Mouse (Mus musculus) embryonic facial prominence, embryonic 14.5 days (tissue): ENCODE data around the gene Kcnh3. TPM values are rescaled to one million over a fixed set of nuclear protein-coding genes. Genes with fewer than 3 reads are reported as not detected.

Experiments
- ATAC-seq: fragments of 200-750 bp; cut with Nextera tagmentation; 2 replicates; pipeline ENCODE4 v1.8.0; 2017; ENCODE audit warnings: low read depth, moderate number of reproducible peaks, moderate TSS enrichment
- DNase-seq: peaks from one replicate; pipeline ENCODE4 v3.0.0-alpha.2; 2015; ENCODE audit warnings: low spot score
- H3K27ac ChIP-seq: fragments of 300-500 bp; sonication (generic); replicated peaks from 2 replicates; pipeline ENCODE4 v1.5.1; 2014; ENCODE audit warnings: low read depth, mild to moderate bottlenecking, low read length, moderate library complexity
- H3K27me3 ChIP-seq: fragments of 300-500 bp; sonication (generic); replicated peaks from 2 replicates; pipeline ENCODE4 v1.6.1; 2014; ENCODE audit warnings: low read length; ENCODE audit not compliant: control insufficient read depth, insufficient read depth
- H3K36me3 ChIP-seq: fragments of 300-500 bp; sonication (generic); 2 replicates; pipeline ENCODE4 v1.6.1; 2014; ENCODE audit warnings: low read length, mixed read lengths; ENCODE audit not compliant: control insufficient read depth, insufficient read depth
- H3K4me1 ChIP-seq: fragments of 300-500 bp; sonication (generic); 2 replicates; pipeline ENCODE4 v1.6.1; 2014; ENCODE audit warnings: antibody characterized with exemption, low read length; ENCODE audit not compliant: control insufficient read depth, insufficient read depth
- H3K4me2 ChIP-seq: fragments of 300-500 bp; sonication (generic); 2 replicates; pipeline ENCODE4 v1.6.1; 2014; ENCODE audit warnings: low read depth, mild to moderate bottlenecking, low read length, moderate library complexity, mixed read lengths
- H3K4me3 ChIP-seq: fragments of 300-500 bp; sonication (generic); 2 replicates; pipeline ENCODE4 v1.5.1; 2014; ENCODE audit warnings: low read depth, mild to moderate bottlenecking, low read length
- H3K9ac ChIP-seq: fragments of 300-500 bp; sonication (generic); 2 replicates; pipeline ENCODE4 v1.6.1; 2014; ENCODE audit warnings: low read depth, mild to moderate bottlenecking, low read length, moderate library complexity, mixed read lengths
- H3K9me3 ChIP-seq: fragments of 300-500 bp; sonication (generic); 2 replicates; pipeline ENCODE4 v1.6.1; 2016; ENCODE audit warnings: low read length; ENCODE audit not compliant: control insufficient read depth
- WGBS: fragments of 180-500 bp; shearing (Covaris S2); extraction: QIAGEN DNeasy Blood & Tissue Kit; methylation state at CpG from one replicate; pipeline ENCODE4 v1.1.7; 2014; 5-methylcytosine and 5-hydroxymethylcytosine counted together
- polyA plus RNA-seq: library from polyadenylated mRNA; unstranded; fragments of >200 nt; fragmentation: Nextera tagmentation; extraction: Ambion mirVana; gene quantifications from 2 replicates; pipeline ENCODE4 v1.2.1, GENCODE M21; 2014

Gene Kcnh3
- polyA plus RNA-seq, 1 experiment from 2014 or later: 1.5 TPM

DNA sequence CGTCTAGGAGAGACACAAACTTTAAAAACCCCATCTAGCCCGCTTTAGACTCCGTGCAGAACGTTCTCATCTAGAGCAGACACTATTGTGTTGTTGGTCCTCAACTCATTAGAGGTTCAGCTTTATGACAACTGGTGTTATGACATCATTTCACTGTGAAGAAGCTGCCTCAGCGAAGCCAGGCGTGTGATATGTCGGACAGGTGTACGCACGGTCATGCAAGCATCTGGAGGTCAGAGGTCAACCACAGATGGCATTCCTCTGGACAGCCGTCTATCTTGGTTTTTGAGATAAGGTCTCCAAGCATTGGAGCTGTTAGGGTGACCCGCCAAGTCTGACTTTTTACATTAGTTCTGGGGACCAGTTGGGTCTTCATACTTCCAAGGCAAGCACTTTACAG, 65.9 kb downstream of the Kcnh3 start:
- Histone ChIP-seq H3K4me3 (no peak overlapping the region), H3K27me3 (no peaks in the 10 kb centered on the region), H3K9ac (no peak overlapping the region), H3K4me2 (no peak overlapping the region), H3K9me3 (no peaks in the 10 kb centered on the region), H3K36me3 (no peaks in the 10 kb centered on the region), H3K27ac (no peak overlapping the region), H3K4me1 (0 out of 2 replicates have a peak, but pooled peaks cover 5% of the 10 kb centered on the region)
- 77% methylated on average over 11 of the region's 11 CpGs for WGBS
- ATAC-seq (no peak), DNase-seq (no peak)

Other genes starting within 250 kb of the Kcnh3 start
- 133 and 149 TPM in 2 replicates for gene Tuba1c, start 195.0 kb upstream of the Kcnh3 start, polyA plus RNA-seq
- gene Prph, start 169.7 kb upstream of the Kcnh3 start, polyA plus RNA-seq: 66.3 and 71.0 TPM in 2 replicates
- gene Troap, start 150.3 kb upstream of the Kcnh3 start, polyA plus RNA-seq: 15.3 and 24.4 TPM in 2 replicates
- gene C1ql4, start 137.0 kb upstream of the Kcnh3 start, polyA plus RNA-seq: 0.11 and 0.13 TPM in 2 replicates
- gene Dnajc22, start 131.7 kb upstream of the Kcnh3 start, polyA plus RNA-seq: 0.38 TPM in 1 of 2 replicates, not detected in the other
- gene Spats2, start 98.9 kb upstream of the Kcnh3 start, polyA plus RNA-seq: 35.5 and 38.9 TPM in 2 replicates
- gene Mcrs1, start 27.1 kb downstream of the Kcnh3 start, polyA plus RNA-seq: 115 and 130 TPM in 2 replicates
- 40.1 and 42.2 TPM in 2 replicates for gene Prpf40b, start 70.2 kb downstream of the Kcnh3 start, polyA plus RNA-seq
- gene Fam186b, start 71.0 kb downstream of the Kcnh3 start, polyA plus RNA-seq: 0.06 and 0.14 TPM in 2 replicates
- 18.5 and 21.5 TPM in 2 replicates for gene Fmnl3, start 145.6 kb downstream of the Kcnh3 start, polyA plus RNA-seq
- gene Tmbim6, start 168.0 kb downstream of the Kcnh3 start, polyA plus RNA-seq: 300 and 310 TPM in 2 replicates
- 12.5 and 13.1 TPM in 2 replicates for gene Nckap5l, start 232.9 kb downstream of the Kcnh3 start, polyA plus RNA-seq
- 10.8 and 12.9 TPM in 2 replicates for gene Bcdin3d, start 249.9 kb downstream of the Kcnh3 start, polyA plus RNA-seq